Comparison of ENCODE assay signal across 8 mouse cellular contexts in genomic region chr16:10834911-10835587, GRCm38 (mm10). TPM values are rescaled to one million over a fixed set of nuclear protein-coding genes. Genes with fewer than 3 reads are reported as not detected.
A peak's percentile ranks its signal among the peaks of the same experiment; 100 is the strongest.
DNase-seq lines count a peak whose midpoint lies in the region; ATAC-seq and TF ChIP-seq lines count a peak whose summit lies in the region.

Rmi2 (plus strand) TSS chr16:10835059.

- TF ChIP-seq POLR2A in kidney, adult 2 months (IDR thresholded peaks at IDR 0.05; ENCODE audit: low read depth, low read length), result no peak
- TF ChIP-seq POLR2A in small intestine, adult 2 months (IDR thresholded peaks at IDR 0.05; ENCODE audit: low read depth, low read length), result no peak; the same call in 1 of the 2 replicates

- H3K4me1 ChIP-seq in embryonic facial prominence, embryonic 11.5 days (ENCODE audit: control insufficient read depth, insufficient read depth, low read length), result no peaks in the 10 kb centered on the region
- peaks cover 4% of the 10 kb centered on the region for H3K4me1 ChIP-seq in kidney, adult 2 months (ENCODE audit: control insufficient read depth, insufficient read depth, low read length)
- peaks cover 12% of the 10 kb centered on the region for H3K4me1 ChIP-seq in limb, embryonic 11.5 days (ENCODE audit: control insufficient read depth, insufficient read depth, low read length)
- peaks cover 20% of the 10 kb centered on the region for H3K4me1 ChIP-seq in midbrain, embryonic 13.5 days (replicated peaks)
- H3K4me1 ChIP-seq in small intestine, adult 2 months (ENCODE audit: control insufficient read depth, insufficient read depth, insufficient read length, low read length), result peaks cover 20% of the 10 kb centered on the region; the same call in 1 of the 2 replicates

- peak within 1 kb of the TSS; percentile 23 for H3K27ac ChIP-seq in embryonic facial prominence, embryonic 11.5 days (replicated peaks; ENCODE audit: low read depth, low read length)
- H3K27ac ChIP-seq in kidney, adult 2 months (ENCODE audit: insufficient read depth, low read depth, low read length), result no peak within 1 kb of the TSS
- peak within 1 kb of the TSS; percentile 75 for H3K27ac ChIP-seq in limb, embryonic 11.5 days (replicated peaks; ENCODE audit: low read depth, low read length)
- H3K27ac ChIP-seq in midbrain, embryonic 13.5 days, result no peak within 1 kb of the TSS
- peak within 1 kb of the TSS; percentile 15; the same call in 1 of the 2 replicates for H3K27ac ChIP-seq in small intestine, adult 2 months (ENCODE audit: insufficient read depth, low read depth, low read length)

- H3K27me3 ChIP-seq in embryonic facial prominence, embryonic 11.5 days (ENCODE audit: control insufficient read depth, insufficient read depth, low read length), result no peaks in the 10 kb centered on the region
- H3K27me3 ChIP-seq in kidney, adult 2 months (replicated peaks; ENCODE audit: control insufficient read depth, insufficient read depth, low read length), result no peaks in the 10 kb centered on the region
- H3K27me3 ChIP-seq in limb, embryonic 11.5 days (ENCODE audit: control insufficient read depth, insufficient read depth, low read length), result no peaks in the 10 kb centered on the region
- peaks cover 10% of the 10 kb centered on the region; the same call in 1 of the 2 replicates for H3K27me3 ChIP-seq in midbrain, embryonic 13.5 days
- no peaks in the 10 kb centered on the region for H3K27me3 ChIP-seq in small intestine, adult 2 months (ENCODE audit: control insufficient read depth, insufficient read depth, low read length)

- ATAC-seq in embryonic facial prominence, embryonic 11.5 days (replicated peaks; ENCODE audit: insufficient number of reproducible peaks, low FRiP score, low TSS enrichment, low read depth), result peak; percentile 89
- peak; percentile 84 for ATAC-seq in limb, embryonic 11.5 days (ENCODE audit: insufficient number of reproducible peaks, low FRiP score, low TSS enrichment, low read depth)
- peak; percentile 93 for ATAC-seq in midbrain, embryonic 13.5 days

- under 1% methylated on average over 56 of the region's 69 CpGs for WGBS in embryonic facial prominence, embryonic 11.5 days
- 1% methylated on average over 66 of the region's 69 CpGs for WGBS in kidney, adult 2 months
- WGBS in limb, embryonic 11.5 days, result under 1% methylated on average over 68 of the region's 69 CpGs
- under 1% methylated on average over 65 of the region's 69 CpGs for WGBS in midbrain, embryonic 13.5 days
- WGBS in small intestine, adult 2 months, result 2% methylated on average over 61 of the region's 69 CpGs

- no peak for TF ChIP-seq CTCF in kidney, adult 2 months (conservative IDR thresholded peaks at IDR 0.05; ENCODE audit: insufficient read depth, insufficient read length, low read depth, low read length)
- TF ChIP-seq CTCF in small intestine, adult 2 months (IDR thresholded peaks at IDR 0.05; ENCODE audit: extremely low read depth, insufficient read length, insufficient replicate concordance, low read depth, low read length), result no peak

- peak within 1 kb of the TSS; percentile 57 for H3K4me3 ChIP-seq in embryonic facial prominence, embryonic 11.5 days (ENCODE audit: low read depth, low read length)
- H3K4me3 ChIP-seq in kidney, adult 2 months (ENCODE audit: insufficient read depth, low read depth, low read length), result peak within 1 kb of the TSS; percentile 76
- H3K4me3 ChIP-seq in limb, embryonic 11.5 days (ENCODE audit: low read depth, low read length), result peak within 1 kb of the TSS; percentile 60
- H3K4me3 ChIP-seq in midbrain, embryonic 13.5 days (replicated peaks), result peak within 1 kb of the TSS; percentile 84
- peak within 1 kb of the TSS; percentile 70 for H3K4me3 ChIP-seq in small intestine, adult 2 months (ENCODE audit: low read depth, low read length)

- H3K4me2 ChIP-seq in embryonic facial prominence, embryonic 11.5 days (ENCODE audit: low read depth, low read length), result peak within 1 kb of the TSS; percentile 71
- H3K4me2 ChIP-seq in limb, embryonic 11.5 days (ENCODE audit: low read depth, severe bottlenecking), result peak within 1 kb of the TSS; percentile 53
- peak within 1 kb of the TSS; percentile 95 for H3K4me2 ChIP-seq in midbrain, embryonic 13.5 days (replicated peaks)

- DNase-seq in 3134 (ENCODE audit: extremely low read depth, insufficient read length, low spot score), result peak; percentile 88
- DNase-seq in adrenal gland, postnatal 25 days, result peak; percentile 90
- DNase-seq in embryonic facial prominence, embryonic 11.5 days (ENCODE audit: low spot score), result peak; percentile 94
- DNase-seq in heart, adult 18-20 months, result peak; percentile 88 to 92
- DNase-seq in kidney, adult 2 months, result peak; percentile 90
- DNase-seq in limb, embryonic 11.5 days (ENCODE audit: low spot score), result peak; percentile 93

- no peaks in the 10 kb centered on the region for H3K9me3 ChIP-seq in embryonic facial prominence, embryonic 11.5 days (replicated peaks; ENCODE audit: control insufficient read depth, low read length)
- no peaks in the 10 kb centered on the region for H3K9me3 ChIP-seq in limb, embryonic 11.5 days (ENCODE audit: control insufficient read depth, low read length)
- H3K9me3 ChIP-seq in midbrain, embryonic 13.5 days, result no peaks in the 10 kb centered on the region

- H3K36me3 ChIP-seq in embryonic facial prominence, embryonic 11.5 days (replicated peaks; ENCODE audit: control insufficient read depth, insufficient read depth, low read depth, low read length), result no peaks in the 10 kb centered on the region
- no peaks in the 10 kb centered on the region for H3K36me3 ChIP-seq in kidney, adult 2 months (ENCODE audit: control insufficient read depth, insufficient read depth, low read length)
- no peaks in the 10 kb centered on the region; the same call in 1 of the 2 replicates for H3K36me3 ChIP-seq in limb, embryonic 11.5 days (ENCODE audit: control insufficient read depth, insufficient read depth, low read length)
- H3K36me3 ChIP-seq in midbrain, embryonic 13.5 days, result no peaks in the 10 kb centered on the region
- no peaks in the 10 kb centered on the region for H3K36me3 ChIP-seq in small intestine, adult 2 months (ENCODE audit: control insufficient read depth, insufficient read depth, low read length)

- H3K9ac ChIP-seq in embryonic facial prominence, embryonic 11.5 days (replicated peaks; ENCODE audit: low read length), result peak within 1 kb of the TSS; percentile 71
- peak within 1 kb of the TSS; percentile 75 for H3K9ac ChIP-seq in limb, embryonic 11.5 days (ENCODE audit: low read length)
- H3K9ac ChIP-seq in midbrain, embryonic 13.5 days (replicated peaks), result peak within 1 kb of the TSS; percentile 69

RNA-seq across cellular contexts. Expression of gene Rmi2, which starts in this region (rescaled TPM):
- 1.7 and 2.1 TPM in 2 replicates for total RNA-seq in adrenal gland, postnatal 25 days (2021)
- polyA plus RNA-seq in embryonic facial prominence, embryonic 11.5 days (2014; fragmentation: Nextera tagmentation; extraction: Ambion mirVana), result 2.7 and 2.9 TPM in 2 replicates
- under 1 TPM; 0.27 to 0.33 TPM for total RNA-seq in heart, adult 18-20 months (2021)
- 0.10 and 0.27 TPM in 2 replicates for polyA plus RNA-seq in kidney, adult 2 months (2012; rRNA removed)
- 4.3 and 4.7 TPM in 2 replicates for polyA plus RNA-seq in limb, embryonic 11.5 days (2014; fragmentation: Nextera tagmentation; extraction: Ambion mirVana)
- 0.68 and 1.0 TPM in 2 replicates for polyA plus RNA-seq in midbrain, embryonic 13.5 days (2015; fragmentation: Nextera tagmentation; extraction: Ambion mirVana)
- 3.1 and 8.4 TPM in 2 replicates for polyA plus RNA-seq in small intestine, adult 2 months (2012; rRNA removed)

Comparison
In these comparisons a context has a peak if more than half of its experiments do, and no peak if none do; other contexts are left out.
1. Peak in DNase-seq in heart, adult 18-20 months; RNA of the gene not detected or under 1 TPM.
2. Peak in DNase-seq and H3K4me3 ChIP-seq in kidney, adult 2 months; RNA of the gene not detected or under 1 TPM.
3. H3K27ac ChIP-seq: peak in embryonic facial prominence, embryonic 11.5 days (single experiment), limb, embryonic 11.5 days (single experiment) and small intestine, adult 2 months (single experiment); none in kidney, adult 2 months (single experiment) and midbrain, embryonic 13.5 days (single experiment).
4. Peak in every context shown above with its lines, with median percentiles within 50 percentile points of each other: DNase-seq, ATAC-seq, H3K4me2 ChIP-seq, H3K4me3 ChIP-seq and H3K9ac ChIP-seq.